Mouse (Mus musculus): ENCODE measurements around the gene Minos1. TPM values are rescaled to one million over a fixed set of nuclear protein-coding genes. Genes with fewer than 3 reads are reported as not detected.

Minos1 gene
- polyA plus RNA-seq (2015; fragmentation: Nextera tagmentation; extraction: Ambion mirVana), result 228 and 290 TPM in 2 replicates

GRCm38 (mm10) chr4:139130701-139131549 is at the start of gene Minos1:
Minos1 (minus strand) TSS chr4:139131113.
- WGBS (ENCODE audit: insufficient replicate concordance), result under 1% methylated on average over 61 of the region's 63 CpGs
- peak; percentile 95 for ATAC-seq (ENCODE audit: insufficient read depth)

GRCm38 (mm10) chr4:139179731-139180625 is 49.1 kb upstream of the Minos1 start:
- Histone ChIP-seq H3K36me3 (replicated peaks) (no peaks in the 10 kb centered on the region), H3K4me2 (peak overlapping the region; percentile 13; the same call in 1 of the 2 replicates), H3K9me3 (replicated peaks) (no peaks in the 10 kb centered on the region), H3K4me3 (replicated peaks) (no peak overlapping the region), H3K4me1 (replicated peaks) (peaks cover 14% of the 10 kb centered on the region), H3K27ac (replicated peaks) (no peak overlapping the region), H3K9ac (no peak overlapping the region), H3K27me3 (no peaks in the 10 kb centered on the region)
- peak; percentile 83 for ATAC-seq (ENCODE audit: insufficient read depth)
- 36% methylated on average over 17 of the region's 17 CpGs for WGBS (ENCODE audit: insufficient replicate concordance)

More at GRCm38 (mm10) chr4:139130701-139131549, at the start of gene Minos1:
- Histone ChIP-seq H3K9ac (peak within 1 kb of the TSS; percentile 88), H3K4me2 (peak within 1 kb of the TSS; percentile 87), H3K27ac (replicated peaks) (peak within 1 kb of the TSS; percentile 85), H3K9me3 (replicated peaks) (no peaks in the 10 kb centered on the region), H3K4me3 (replicated peaks) (peak within 1 kb of the TSS; percentile 82), H3K36me3 (replicated peaks) (peaks cover 8% of the 10 kb centered on the region; the same call in 1 of the 2 replicates), H3K27me3 (no peaks in the 10 kb centered on the region), H3K4me1 (replicated peaks) (peaks cover 41% of the 10 kb centered on the region)

- ATAC-seq (ENCODE audit: insufficient read depth), result no peak
- Histone ChIP-seq H3K36me3 (replicated peaks) (no peaks in the 10 kb centered on the region), H3K27ac (replicated peaks) (no peak overlapping the region), H3K27me3 (no peaks in the 10 kb centered on the region), H3K9me3 (replicated peaks) (no peaks in the 10 kb centered on the region), H3K9ac (no peak overlapping the region), H3K4me2 (no peak overlapping the region), H3K4me1 (replicated peaks) (peaks cover 14% of the 10 kb centered on the region), H3K4me3 (replicated peaks) (no peak overlapping the region)
- 73% methylated on average over 2 of the region's 2 CpGs for WGBS (ENCODE audit: insufficient replicate concordance)
These were observed 48.3 kb upstream of the Minos1 start for GRCm38 (mm10) chr4:139179218-139179617.

- Histone ChIP-seq H3K4me1 (replicated peaks) (peaks cover 14% of the 10 kb centered on the region), H3K9me3 (replicated peaks) (no peaks in the 10 kb centered on the region), H3K27me3 (no peaks in the 10 kb centered on the region), H3K27ac (replicated peaks) (no peak overlapping the region), H3K9ac (no peak overlapping the region), H3K36me3 (replicated peaks) (no peaks in the 10 kb centered on the region), H3K4me3 (replicated peaks) (no peak overlapping the region), H3K4me2 (no peak overlapping the region)
- 88% methylated on average over 11 of the region's 11 CpGs for WGBS (ENCODE audit: insufficient replicate concordance)
- ATAC-seq (ENCODE audit: insufficient read depth), result no peak
These were observed 47.5 kb upstream of the Minos1 start for GRCm38 (mm10) chr4:139178377-139178776.

- H3K27me3 ChIP-seq, result no peaks in the 10 kb centered on the region
- peaks cover 14% of the 10 kb centered on the region for H3K4me1 ChIP-seq (replicated peaks)
- no peaks in the 10 kb centered on the region for H3K9me3 ChIP-seq (replicated peaks)
- H3K4me3 ChIP-seq (replicated peaks), result no peak overlapping the region
- H3K4me2 ChIP-seq, result no peak overlapping the region
- no peaks in the 10 kb centered on the region for H3K36me3 ChIP-seq (replicated peaks)
- ATAC-seq (ENCODE audit: insufficient read depth), result no peak
- H3K27ac ChIP-seq (replicated peaks), result no peak overlapping the region
- 77% methylated on average over 3 of the region's 3 CpGs for WGBS (ENCODE audit: insufficient replicate concordance)
- H3K9ac ChIP-seq, result no peak overlapping the region
These were observed 47.0 kb upstream of the Minos1 start for GRCm38 (mm10) chr4:139177921-139178320.

- no peak for ATAC-seq (ENCODE audit: insufficient read depth)
These were observed 45.1 kb upstream of the Minos1 start for GRCm38 (mm10) chr4:139176023-139176422.

GRCm38 (mm10) chr4:139175061-139175971 is 44.4 kb upstream of the Minos1 start:
- Histone ChIP-seq H3K4me3 (replicated peaks) (no peak overlapping the region), H3K9ac (no peak overlapping the region), H3K9me3 (replicated peaks) (no peaks in the 10 kb centered on the region), H3K27ac (replicated peaks) (no peak overlapping the region), H3K27me3 (no peaks in the 10 kb centered on the region), H3K4me2 (no peak overlapping the region), H3K36me3 (replicated peaks) (no peaks in the 10 kb centered on the region), H3K4me1 (replicated peaks) (peaks cover 10% of the 10 kb centered on the region)
- WGBS (ENCODE audit: insufficient replicate concordance), result 58% methylated on average over 20 of the region's 20 CpGs
- no peak for ATAC-seq (ENCODE audit: insufficient read depth)

More at GRCm38 (mm10) chr4:139176023-139176422, 45.1 kb upstream of the Minos1 start:
- 52% methylated on average over 6 of the region's 6 CpGs for WGBS (ENCODE audit: insufficient replicate concordance)
- Histone ChIP-seq H3K27ac (replicated peaks) (no peak overlapping the region), H3K27me3 (no peaks in the 10 kb centered on the region), H3K4me3 (replicated peaks) (no peak overlapping the region), H3K4me1 (replicated peaks) (peaks cover 14% of the 10 kb centered on the region), H3K36me3 (replicated peaks) (no peaks in the 10 kb centered on the region), H3K4me2 (no peak overlapping the region), H3K9ac (no peak overlapping the region), H3K9me3 (replicated peaks) (no peaks in the 10 kb centered on the region)

GRCm38 (mm10) chr4:139169748-139170279 is 38.9 kb upstream of the Minos1 start:
- H3K4me3 ChIP-seq (replicated peaks), result no peak overlapping the region
- no peaks in the 10 kb centered on the region for H3K36me3 ChIP-seq (replicated peaks)
- no peak overlapping the region for H3K9ac ChIP-seq
- H3K9me3 ChIP-seq (replicated peaks), result no peaks in the 10 kb centered on the region
- ATAC-seq (ENCODE audit: insufficient read depth), result no peak
- 0 out of 2 replicates have a peak overlapping the region, but pooled peaks have one; percentile 6 for H3K27ac ChIP-seq (replicated peaks)
- no peaks in the 10 kb centered on the region for H3K4me1 ChIP-seq (replicated peaks)
- no peaks in the 10 kb centered on the region for H3K27me3 ChIP-seq
- no peak overlapping the region for H3K4me2 ChIP-seq
- WGBS (ENCODE audit: insufficient replicate concordance), result 73% methylated on average over 12 of the region's 12 CpGs

- Histone ChIP-seq H3K36me3 (replicated peaks) (no peaks in the 10 kb centered on the region), H3K9me3 (replicated peaks) (no peaks in the 10 kb centered on the region), H3K27ac (replicated peaks) (0 out of 2 replicates have a peak overlapping the region, but pooled peaks have one; percentile 6), H3K27me3 (no peaks in the 10 kb centered on the region), H3K4me2 (peak overlapping the region; percentile 38; the same call in 1 of the 2 replicates), H3K9ac (no peak overlapping the region), H3K4me1 (replicated peaks) (no peaks in the 10 kb centered on the region), H3K4me3 (replicated peaks) (no peak overlapping the region)
- ATAC-seq (ENCODE audit: insufficient read depth), result peak; percentile 56; the same call in 1 of the 2 replicates
- WGBS (ENCODE audit: insufficient replicate concordance), result 33% methylated on average over 15 of the region's 15 CpGs
These were observed 38.3 kb upstream of the Minos1 start for GRCm38 (mm10) chr4:139168985-139169747.
